Mouse (Mus musculus): ENCODE data around the gene Cobll1. TPM values are rescaled to one million over a fixed set of nuclear protein-coding genes. Genes with fewer than 3 reads are reported as not detected.

Cobll1 gene
- polyA plus RNA-seq, 1 experiment = 14.0 TPM

DNA sequence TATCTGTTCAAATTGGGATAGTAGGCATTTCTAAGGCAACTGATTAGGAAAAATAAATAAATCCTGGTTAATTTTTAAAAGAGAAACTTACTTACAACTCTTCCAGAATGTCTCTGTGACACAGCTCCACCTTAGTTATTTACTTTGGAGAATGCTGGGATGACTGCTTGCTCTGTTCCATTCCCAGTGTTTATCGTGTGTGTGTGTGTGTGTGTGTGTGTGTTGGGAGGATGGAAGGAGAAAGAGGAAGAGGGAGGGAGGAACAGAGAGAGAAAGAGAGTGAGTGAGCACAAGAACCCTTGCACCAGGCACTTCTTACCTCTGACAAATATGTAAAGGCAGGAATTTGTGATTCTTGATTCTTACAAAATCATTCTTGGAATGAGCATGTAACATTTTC lies 67.7 kb downstream of the Cobll1 start:
- H3K4me1 ChIP-seq (ENCODE audit: control insufficient read depth, insufficient read depth, low read length) = no peaks in the 10 kb centered on the region; the same call in 1 of the 2 replicates
- no peak for TF ChIP-seq CTCF (IDR thresholded peaks at IDR 0.05; ENCODE audit: insufficient read depth, low read length)
- TF ChIP-seq POLR2A (IDR thresholded peaks at IDR 0.05; ENCODE audit: borderline replicate concordance, extremely low read depth, low read depth, low read length) = no peak
- WGBS = 25% methylated on average over 1 of the region's 1 CpGs

DNA sequence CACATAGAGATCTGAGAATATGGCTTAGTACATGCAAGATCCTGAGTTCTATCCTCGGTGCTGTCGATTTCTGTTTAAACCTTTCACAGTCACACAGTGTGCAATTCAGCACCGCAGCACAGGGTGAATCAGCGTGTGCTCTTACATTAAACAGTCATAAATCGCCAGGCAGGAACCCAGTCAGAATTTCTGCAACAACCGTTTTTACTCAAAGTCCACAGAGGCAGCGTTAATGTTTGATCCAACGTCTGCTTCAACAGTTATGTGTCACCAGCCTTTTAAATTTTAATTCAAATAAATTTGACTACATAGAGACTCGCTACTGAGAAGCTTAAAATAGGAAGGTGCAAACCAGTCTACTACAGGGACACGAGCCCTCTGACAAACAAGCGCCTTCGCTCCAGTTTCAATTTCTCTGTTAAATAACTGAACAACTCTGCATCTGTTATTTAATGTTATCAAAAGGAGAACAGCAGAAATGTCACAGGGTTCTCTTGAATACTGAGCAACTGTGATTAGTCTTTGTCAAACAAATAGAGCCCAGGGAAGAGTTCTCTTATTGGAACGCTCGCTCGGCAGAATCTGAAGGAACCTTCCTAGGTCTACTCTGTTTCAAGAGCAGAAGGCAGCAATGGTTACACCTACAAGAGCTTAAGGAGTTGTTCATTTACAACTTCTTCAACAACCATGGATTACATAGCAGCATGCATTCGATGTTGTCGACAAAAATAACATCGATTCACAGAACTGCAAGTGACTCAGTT lies 68.3 kb downstream of the Cobll1 start:
- no peak for DNase-seq
- TF ChIP-seq POLR2A (IDR thresholded peaks at IDR 0.05; ENCODE audit: borderline replicate concordance, extremely low read depth, low read depth, low read length) (no peak), CTCF (IDR thresholded peaks at IDR 0.05; ENCODE audit: insufficient read depth, low read length) (no peak)
- 57% methylated on average over 18 of the region's 18 CpGs for WGBS
- no peaks in the 10 kb centered on the region; the same call in 1 of the 2 replicates for H3K4me1 ChIP-seq (ENCODE audit: control insufficient read depth, insufficient read depth, low read length)
- peak overlapping the region; percentile 39 for H3K4me3 ChIP-seq (replicated peaks; ENCODE audit: extremely low read depth, low read depth, low read length)

More for the DNA sequence above, 67.7 kb downstream of the Cobll1 start:
- no peak overlapping the region for H3K4me3 ChIP-seq (replicated peaks; ENCODE audit: extremely low read depth, low read depth, low read length)
- no peak for DNase-seq

DNA sequence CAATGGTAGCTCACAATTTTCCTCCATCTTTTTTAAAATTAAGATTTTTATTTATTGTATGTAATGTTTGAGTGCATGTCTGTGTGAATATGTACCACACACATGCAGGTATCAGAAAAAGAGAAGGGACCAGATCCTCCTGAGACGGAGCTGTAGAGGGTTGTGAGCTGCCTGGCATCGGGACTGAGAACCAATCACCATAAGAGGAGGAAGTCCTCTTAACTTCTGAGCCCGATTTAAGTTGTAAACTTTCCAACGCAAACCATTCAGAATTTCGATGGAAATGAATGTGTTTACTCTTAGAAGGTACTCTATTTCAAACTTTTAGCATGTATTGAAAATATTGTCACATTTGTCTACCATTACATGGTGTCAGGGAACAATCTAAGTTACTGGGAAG lies 68.9 kb downstream of the Cobll1 start:
- DNase-seq = no peak
- WGBS = 56% methylated on average over 5 of the region's 5 CpGs
- Histone ChIP-seq H3K4me1 (ENCODE audit: control insufficient read depth, insufficient read depth, low read length) (no peaks in the 10 kb centered on the region; the same call in 1 of the 2 replicates), H3K4me3 (replicated peaks; ENCODE audit: extremely low read depth, low read depth, low read length) (no peak overlapping the region)
- TF ChIP-seq CTCF (IDR thresholded peaks at IDR 0.05; ENCODE audit: insufficient read depth, low read length) = no peak
- no peak for TF ChIP-seq POLR2A (IDR thresholded peaks at IDR 0.05; ENCODE audit: borderline replicate concordance, extremely low read depth, low read depth, low read length)

DNA sequence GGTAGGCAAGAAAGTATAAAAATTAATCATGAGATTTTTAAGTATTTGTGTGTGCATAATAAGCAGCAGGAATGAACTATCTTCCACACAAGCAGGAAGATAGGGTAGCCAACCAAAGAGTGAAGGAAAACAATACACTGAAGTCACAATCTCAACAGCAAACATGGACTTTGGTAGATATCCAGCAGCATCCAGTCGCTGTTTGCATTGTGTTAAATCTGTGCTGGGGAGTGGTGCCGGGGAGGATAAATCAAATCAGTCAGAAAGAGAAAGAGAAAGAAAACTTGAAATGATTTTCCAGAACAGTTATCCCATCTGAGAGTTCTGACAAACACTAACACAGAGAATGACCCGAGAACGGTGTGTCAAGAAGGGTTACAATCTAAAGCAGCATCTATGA lies 75.2 kb downstream of the Cobll1 start:
- no peak for DNase-seq
- Histone ChIP-seq H3K4me1 (ENCODE audit: control insufficient read depth, insufficient read depth, low read length) (peaks cover 3% of the 10 kb centered on the region; the same call in 1 of the 2 replicates), H3K4me3 (replicated peaks; ENCODE audit: extremely low read depth, low read depth, low read length) (no peak overlapping the region)
- 42% methylated on average over 4 of the region's 4 CpGs for WGBS
- TF ChIP-seq POLR2A (IDR thresholded peaks at IDR 0.05; ENCODE audit: borderline replicate concordance, extremely low read depth, low read depth, low read length) = no peak
- no peak for TF ChIP-seq CTCF (IDR thresholded peaks at IDR 0.05; ENCODE audit: insufficient read depth, low read length)

DNA sequence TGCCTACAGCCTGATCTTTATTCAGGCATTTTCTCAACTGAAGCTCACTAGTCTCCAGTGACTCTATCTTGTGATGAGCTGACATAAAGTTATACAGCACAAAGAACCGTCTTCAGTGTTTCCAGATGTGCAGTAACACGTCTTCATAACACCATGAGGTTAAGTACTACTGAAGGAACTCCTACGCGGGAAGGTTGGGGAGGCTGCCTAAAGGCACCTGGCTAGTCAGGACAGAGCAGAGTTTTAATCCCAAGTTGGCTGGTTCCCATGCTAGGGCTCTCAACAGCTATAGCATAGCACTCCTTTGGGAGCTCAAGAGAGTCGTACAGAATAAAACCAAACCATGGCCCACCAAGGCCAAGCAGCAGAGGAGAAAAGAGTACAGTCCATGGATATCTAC lies 76.6 kb downstream of the Cobll1 start:
- H3K4me1 ChIP-seq (ENCODE audit: control insufficient read depth, insufficient read depth, low read length) = peaks cover 3% of the 10 kb centered on the region; the same call in 1 of the 2 replicates
- DNase-seq = no peak
- WGBS = 92% methylated on average over 5 of the region's 5 CpGs

DNA sequence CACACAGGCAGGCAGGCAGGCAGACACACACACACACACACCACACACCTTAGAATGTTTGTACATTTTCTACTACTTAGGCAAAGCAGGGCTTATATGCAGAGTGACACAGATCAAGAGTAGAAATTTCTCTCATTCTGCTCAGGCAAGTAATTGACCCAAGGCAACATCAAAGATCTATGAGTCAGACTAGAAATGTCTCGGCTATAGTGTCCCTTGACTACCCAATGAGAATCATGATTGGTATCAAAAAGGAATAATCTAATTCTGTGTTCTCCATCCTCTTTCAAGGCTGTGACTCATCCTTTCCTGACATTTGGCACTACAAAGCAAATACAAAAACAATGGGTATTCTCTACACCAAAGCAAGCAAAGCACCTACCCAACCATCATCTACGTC lies 77.5 kb downstream of the Cobll1 start:
- Histone ChIP-seq H3K4me1 (ENCODE audit: control insufficient read depth, insufficient read depth, low read length) (peaks cover 3% of the 10 kb centered on the region; the same call in 1 of the 2 replicates), H3K4me3 (replicated peaks; ENCODE audit: extremely low read depth, low read depth, low read length) (no peak overlapping the region)
- WGBS = 56% methylated on average over 2 of the region's 2 CpGs
- no peak for DNase-seq
- TF ChIP-seq CTCF (IDR thresholded peaks at IDR 0.05; ENCODE audit: insufficient read depth, low read length) = no peak
- TF ChIP-seq POLR2A (IDR thresholded peaks at IDR 0.05; ENCODE audit: borderline replicate concordance, extremely low read depth, low read depth, low read length) = no peak

More for the DNA sequence above, 76.6 kb downstream of the Cobll1 start:
- TF ChIP-seq CTCF (IDR thresholded peaks at IDR 0.05; ENCODE audit: insufficient read depth, low read length) = no peak
- TF ChIP-seq POLR2A (IDR thresholded peaks at IDR 0.05; ENCODE audit: borderline replicate concordance, extremely low read depth, low read depth, low read length) = no peak
- H3K4me3 ChIP-seq (replicated peaks; ENCODE audit: extremely low read depth, low read depth, low read length) = no peak overlapping the region

DNA sequence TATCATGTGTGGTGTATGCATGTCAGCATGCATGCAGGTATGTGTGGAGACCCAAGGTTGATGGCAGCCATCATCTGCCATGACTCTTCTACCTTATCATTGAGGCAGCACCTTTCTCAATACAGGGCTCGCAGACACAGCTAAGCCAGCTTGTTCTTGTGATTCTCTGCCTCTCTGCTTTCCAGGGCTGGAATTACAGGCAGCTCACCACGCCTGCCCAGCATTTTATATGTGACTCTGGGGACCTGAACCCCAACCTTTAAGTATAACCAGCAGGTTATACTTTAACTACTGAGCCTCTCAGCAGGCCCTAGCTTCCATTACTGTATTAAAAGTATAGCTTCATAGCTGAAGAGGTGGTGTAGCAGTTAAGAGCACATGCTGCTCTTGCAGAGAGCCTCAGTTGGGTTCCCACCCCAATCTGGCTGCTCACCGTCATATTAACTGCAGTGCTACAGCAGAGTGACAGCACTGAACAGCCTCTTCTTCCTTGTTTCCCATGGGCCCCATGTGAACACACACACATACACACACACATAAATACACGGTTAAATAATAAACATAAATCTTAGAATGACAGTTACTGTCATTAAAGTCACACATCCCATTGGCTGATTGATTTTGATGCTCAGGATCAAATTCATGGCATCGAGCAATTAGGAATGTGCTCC lies 81.1 kb downstream of the Cobll1 start:
- no peaks in the 10 kb centered on the region; the same call in 1 of the 2 replicates for H3K4me1 ChIP-seq (ENCODE audit: control insufficient read depth, insufficient read depth, low read length)
- TF ChIP-seq POLR2A (IDR thresholded peaks at IDR 0.05; ENCODE audit: borderline replicate concordance, extremely low read depth, low read depth, low read length) (no peak), CTCF (IDR thresholded peaks at IDR 0.05; ENCODE audit: insufficient read depth, low read length) (no peak)
- no peak for DNase-seq
- no peak overlapping the region for H3K4me3 ChIP-seq (replicated peaks; ENCODE audit: extremely low read depth, low read depth, low read length)
- WGBS = 83% methylated on average over 5 of the region's 5 CpGs

DNA sequence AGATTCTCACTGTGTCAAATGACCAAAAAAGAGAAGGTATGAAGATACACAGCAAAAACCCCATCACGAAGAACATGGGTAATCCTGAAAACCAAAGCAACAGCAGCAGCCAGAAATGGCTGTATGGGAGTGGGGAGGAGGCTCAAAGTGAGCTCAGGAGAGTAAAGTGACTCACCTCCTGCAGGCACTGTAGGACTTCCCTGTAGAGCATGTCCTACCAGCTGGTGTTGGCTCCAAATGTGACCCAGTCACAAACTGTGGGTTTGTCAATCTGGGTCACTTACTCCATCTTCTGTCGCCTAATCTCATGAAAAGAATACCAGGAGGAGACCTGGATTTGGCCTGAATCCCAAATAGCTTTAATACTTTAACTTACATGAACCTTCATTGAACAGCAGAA lies 81.9 kb downstream of the Cobll1 start:
- DNase-seq = no peak
- 82% methylated on average over 2 of the region's 2 CpGs for WGBS
- no peak for TF ChIP-seq POLR2A (IDR thresholded peaks at IDR 0.05; ENCODE audit: borderline replicate concordance, extremely low read depth, low read depth, low read length)
- no peak overlapping the region for H3K4me3 ChIP-seq (replicated peaks; ENCODE audit: extremely low read depth, low read depth, low read length)
- H3K4me1 ChIP-seq (ENCODE audit: control insufficient read depth, insufficient read depth, low read length) = no peaks in the 10 kb centered on the region; the same call in 1 of the 2 replicates

DNA sequence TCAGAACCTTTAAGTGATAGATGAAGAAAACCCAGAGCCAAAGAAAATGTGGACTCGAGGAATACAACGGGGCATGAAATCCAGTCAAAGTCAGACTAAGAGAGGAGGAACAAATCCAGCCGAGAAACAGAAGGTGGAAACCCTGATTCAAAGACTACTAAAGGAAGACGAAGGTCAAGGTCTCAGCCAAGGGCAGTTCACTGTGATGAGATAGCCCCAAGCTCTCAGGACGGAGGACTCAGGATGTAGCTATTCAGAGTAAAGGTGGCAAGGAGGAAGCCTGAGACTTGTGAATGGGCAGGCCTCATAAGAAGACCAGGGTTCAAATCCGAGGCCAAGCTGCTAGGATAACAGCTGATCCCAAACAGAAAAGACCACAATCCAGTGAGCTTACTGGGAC lies 90.3 kb downstream of the Cobll1 start:
- no peak overlapping the region for H3K4me3 ChIP-seq (replicated peaks; ENCODE audit: extremely low read depth, low read depth, low read length)
- DNase-seq = no peak
- no peak for TF ChIP-seq POLR2A (IDR thresholded peaks at IDR 0.05; ENCODE audit: borderline replicate concordance, extremely low read depth, low read depth, low read length)
- TF ChIP-seq CTCF (IDR thresholded peaks at IDR 0.05; ENCODE audit: insufficient read depth, low read length) = no peak
- 87% methylated on average over 6 of the region's 6 CpGs for WGBS
- H3K4me1 ChIP-seq (ENCODE audit: control insufficient read depth, insufficient read depth, low read length) = no peaks in the 10 kb centered on the region

All from lung, adult 2 months (tissue).